Mouse (Mus musculus): ENCODE measurements at regions not wholly inside any gene's neighbourhood (a gene's known extent, or its start where the extent isn't known, plus 50 kb on each side); places are given as distances from the start of the nearest gene placed in this dataset.

DNA sequence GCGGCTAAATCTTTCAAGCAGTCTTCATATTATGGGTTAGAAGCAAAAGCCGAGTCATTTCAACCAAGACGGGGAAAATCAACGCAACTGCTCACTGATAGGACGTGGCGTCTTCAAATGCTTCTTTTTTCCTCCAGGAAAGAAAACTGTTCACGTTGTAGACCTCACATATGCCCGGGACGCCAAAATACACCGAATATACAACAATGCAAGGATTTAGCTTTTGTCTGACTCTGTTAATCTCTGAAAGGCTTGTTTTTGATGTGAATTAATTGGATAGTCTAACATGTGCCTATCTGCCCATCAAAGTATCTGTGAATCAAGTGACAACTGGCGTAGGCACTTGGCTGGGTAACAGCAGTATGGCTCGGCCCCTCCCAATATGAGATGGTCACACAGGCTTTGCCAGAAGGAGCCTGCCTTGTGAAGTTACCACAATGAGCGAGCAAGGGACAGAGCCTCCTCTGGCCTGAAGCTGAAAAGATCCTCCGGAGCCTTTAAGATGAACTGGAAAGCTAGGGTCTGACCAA, 53.3 kb upstream of the Olig2 start:
- Histone ChIP-seq H3K4me3 (ENCODE audit: insufficient read depth, low read depth, low read length) (no peak overlapping the region), H3K27me3 (replicated peaks; ENCODE audit: control insufficient read depth, insufficient read depth, low read length) (no peaks in the 10 kb centered on the region), H3K4me1 (ENCODE audit: control insufficient read depth, insufficient read depth, low read length) (no peaks in the 10 kb centered on the region), H3K36me3 (ENCODE audit: control insufficient read depth, insufficient read depth, low read length) (no peaks in the 10 kb centered on the region), H3K27ac (ENCODE audit: insufficient read depth, low read depth, low read length) (no peak overlapping the region)
- TF ChIP-seq POLR2A (IDR thresholded peaks at IDR 0.05; ENCODE audit: low read depth, low read length) (no peak), CTCF (conservative IDR thresholded peaks at IDR 0.05; ENCODE audit: insufficient read depth, insufficient read length, low read depth, low read length) (no peak)
- no peak for DNase-seq
- 83% methylated on average over 14 of the region's 14 CpGs for WGBS

DNA sequence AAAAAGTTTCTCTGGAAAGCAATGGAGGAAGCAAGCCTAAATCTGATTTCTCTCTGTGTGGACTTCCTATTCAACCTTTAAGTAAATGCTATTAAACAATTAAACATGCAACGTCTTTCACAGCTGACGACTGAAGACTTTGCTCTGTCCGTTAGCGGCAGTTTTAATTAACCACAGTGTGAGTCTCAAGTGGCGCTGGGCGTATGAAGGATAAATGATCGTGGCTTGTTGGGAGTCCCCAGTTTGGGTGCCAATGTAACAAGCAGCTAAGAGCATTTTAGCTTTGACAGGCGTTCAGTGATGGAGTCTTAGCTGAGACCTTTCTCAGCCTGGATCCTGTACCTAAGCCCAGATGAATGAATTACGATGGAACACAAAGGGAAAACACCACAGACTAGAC, 52.7 kb upstream of the Olig2 start:
- WGBS, result 61% methylated on average over 9 of the region's 9 CpGs

DNA sequence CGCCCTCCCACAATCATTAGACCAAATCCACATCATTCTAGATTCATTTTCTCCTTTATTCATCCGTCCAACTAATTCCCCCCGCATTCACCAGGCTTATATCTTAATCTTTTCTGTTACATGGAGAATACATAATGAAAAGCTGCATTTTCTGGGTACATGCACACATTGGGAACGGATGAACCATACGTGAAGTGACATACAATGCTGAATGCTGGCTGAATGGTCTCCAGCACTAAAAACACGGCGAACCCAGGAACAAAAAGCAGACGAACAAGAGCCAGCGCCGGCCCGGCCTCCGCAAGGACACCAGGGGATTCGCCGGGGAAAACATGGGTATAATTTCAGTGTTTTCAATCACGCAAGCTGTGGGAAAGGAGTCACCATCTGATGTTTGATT, 52.0 kb upstream of the Olig2 start:
- Histone ChIP-seq H3K4me3 (ENCODE audit: insufficient read depth, low read depth, low read length) (no peak overlapping the region), H3K36me3 (ENCODE audit: control insufficient read depth, insufficient read depth, low read length) (no peaks in the 10 kb centered on the region), H3K27ac (ENCODE audit: insufficient read depth, low read depth, low read length) (no peak overlapping the region), H3K4me1 (ENCODE audit: control insufficient read depth, insufficient read depth, low read length) (no peaks in the 10 kb centered on the region), H3K27me3 (replicated peaks; ENCODE audit: control insufficient read depth, insufficient read depth, low read length) (no peaks in the 10 kb centered on the region)
- TF ChIP-seq POLR2A (IDR thresholded peaks at IDR 0.05; ENCODE audit: low read depth, low read length), result no peak
- no peak for TF ChIP-seq CTCF (conservative IDR thresholded peaks at IDR 0.05; ENCODE audit: insufficient read depth, insufficient read length, low read depth, low read length)
- 69% methylated on average over 15 of the region's 15 CpGs for WGBS
- no peak for DNase-seq

More for the DNA sequence above, 52.7 kb upstream of the Olig2 start:
- Histone ChIP-seq H3K36me3 (ENCODE audit: control insufficient read depth, insufficient read depth, low read length) (no peaks in the 10 kb centered on the region), H3K4me1 (ENCODE audit: control insufficient read depth, insufficient read depth, low read length) (no peaks in the 10 kb centered on the region), H3K27me3 (replicated peaks; ENCODE audit: control insufficient read depth, insufficient read depth, low read length) (no peaks in the 10 kb centered on the region), H3K4me3 (ENCODE audit: insufficient read depth, low read depth, low read length) (no peak overlapping the region), H3K27ac (ENCODE audit: insufficient read depth, low read depth, low read length) (no peak overlapping the region)
- TF ChIP-seq POLR2A (IDR thresholded peaks at IDR 0.05; ENCODE audit: low read depth, low read length), result no peak
- no peak for TF ChIP-seq CTCF (conservative IDR thresholded peaks at IDR 0.05; ENCODE audit: insufficient read depth, insufficient read length, low read depth, low read length)
- DNase-seq, result no peak

DNA sequence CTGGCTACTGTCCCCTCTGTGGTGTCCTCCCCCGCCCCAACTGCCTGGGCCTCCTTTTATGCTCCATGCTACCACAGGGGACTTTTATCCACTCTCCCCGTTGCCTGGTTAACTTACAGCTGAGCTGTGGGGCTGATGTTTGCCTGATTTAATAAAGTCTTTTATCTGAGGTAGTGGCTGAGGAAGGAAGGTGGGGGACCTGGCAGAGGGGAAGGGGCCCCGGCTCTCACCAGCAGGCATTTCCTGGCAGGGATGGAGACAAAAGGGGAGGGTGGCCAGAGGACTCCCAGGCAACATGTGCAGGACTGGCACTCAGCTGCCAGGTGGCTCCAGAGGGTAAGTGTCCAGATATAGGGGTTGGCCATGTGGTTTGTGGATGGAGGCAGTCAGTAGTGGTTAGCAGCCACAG, 51.4 kb upstream of the Olig2 start:
- H3K4me3 ChIP-seq (ENCODE audit: insufficient read depth, low read depth, low read length), result no peak overlapping the region
- no peaks in the 10 kb centered on the region for H3K36me3 ChIP-seq (ENCODE audit: control insufficient read depth, insufficient read depth, low read length)
- no peak for DNase-seq
- H3K4me1 ChIP-seq (ENCODE audit: control insufficient read depth, insufficient read depth, low read length), result no peaks in the 10 kb centered on the region
- TF ChIP-seq CTCF (conservative IDR thresholded peaks at IDR 0.05; ENCODE audit: insufficient read depth, insufficient read length, low read depth, low read length) (no peak), POLR2A (IDR thresholded peaks at IDR 0.05; ENCODE audit: low read depth, low read length) (no peak)
- no peak overlapping the region for H3K27ac ChIP-seq (ENCODE audit: insufficient read depth, low read depth, low read length)
- WGBS, result 30% methylated on average over 3 of the region's 3 CpGs
- no peaks in the 10 kb centered on the region for H3K27me3 ChIP-seq (replicated peaks; ENCODE audit: control insufficient read depth, insufficient read depth, low read length)

DNA sequence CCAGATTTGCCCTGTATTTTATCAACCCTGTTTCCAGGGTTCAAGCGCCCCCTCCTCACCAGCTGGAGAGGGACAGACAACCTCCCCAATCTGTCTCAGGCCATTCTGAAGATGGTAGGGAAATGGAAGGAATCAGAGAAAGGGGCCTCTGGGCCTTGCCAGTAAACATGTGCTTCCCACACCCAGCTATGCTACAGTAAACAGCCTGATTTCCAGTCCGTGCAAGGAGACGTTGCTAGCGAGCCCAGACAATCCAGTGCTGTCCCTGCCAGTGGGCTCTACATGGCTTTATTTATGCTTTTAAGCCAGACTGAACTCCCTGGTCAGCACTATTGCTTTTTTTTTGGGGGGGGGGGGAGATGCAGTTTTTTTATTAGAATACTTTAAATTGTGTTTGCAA, 50.9 kb upstream of the Olig2 start:
- Histone ChIP-seq H3K36me3 (ENCODE audit: control insufficient read depth, insufficient read depth, low read length) (no peaks in the 10 kb centered on the region), H3K27ac (ENCODE audit: insufficient read depth, low read depth, low read length) (no peak overlapping the region), H3K4me1 (ENCODE audit: control insufficient read depth, insufficient read depth, low read length) (no peaks in the 10 kb centered on the region), H3K27me3 (replicated peaks; ENCODE audit: control insufficient read depth, insufficient read depth, low read length) (no peaks in the 10 kb centered on the region), H3K4me3 (ENCODE audit: insufficient read depth, low read depth, low read length) (no peak overlapping the region)
- no peak for TF ChIP-seq POLR2A (IDR thresholded peaks at IDR 0.05; ENCODE audit: low read depth, low read length)
- WGBS, result 45% methylated on average over 4 of the region's 4 CpGs
- DNase-seq, result no peak
